Mouse (Mus musculus): ENCODE measurements around the gene Syde2. TPM values are rescaled to one million over a fixed set of nuclear protein-coding genes. Genes with fewer than 3 reads are reported as not detected.

The Syde2 gene
- total and polyA plus RNA-seq, 3 experiments: 7.5 to 15.8 (median 13.8) TPM

GRCm38 (mm10) chr3:146041382-146041781 is 53.7 kb downstream of the Syde2 start:
- intact Hi-C loops (cut with DNase I): no loop called here
- no peak overlapping the region for H3K9ac ChIP-seq (ENCODE audit: low read depth, low read length)
- H3K4me3 ChIP-seq: no peak overlapping the region
- WGBS: 73% methylated on average over 11 of the region's 11 CpGs
- no peaks in the 10 kb centered on the region for H3K79me2 ChIP-seq (replicated peaks; ENCODE audit: control insufficient read depth, insufficient read depth, low read length)
- peak in 1 of 2 experiments; percentile 43 for DNase-seq
- no peaks in the 10 kb centered on the region for H3K27me3 ChIP-seq (ENCODE audit: control insufficient read depth, insufficient read depth, low read length)
- H3K4me1 ChIP-seq (ENCODE audit: control insufficient read depth, insufficient read depth, low read length): no peaks in the 10 kb centered on the region
- no peaks in the 10 kb centered on the region for H3K36me3 ChIP-seq (ENCODE audit: control insufficient read depth, insufficient read depth, low read length)
- peak overlapping the region; percentile 47; the same call in 1 of the 2 replicates for H3K27ac ChIP-seq
- TF ChIP-seq EP300 (IDR thresholded peaks at IDR 0.05; ENCODE audit: insufficient read depth, low read depth, low read length): no peak
- peak; percentile 50 for TF ChIP-seq CTCF (IDR thresholded peaks at IDR 0.05)

GRCm38 (mm10) chr3:146044977-146045376 is 57.3 kb downstream of the Syde2 start:
- Histone ChIP-seq H3K4me1 (ENCODE audit: control insufficient read depth, insufficient read depth, low read length) (no peaks in the 10 kb centered on the region), H3K79me2 (replicated peaks; ENCODE audit: control insufficient read depth, insufficient read depth, low read length) (no peaks in the 10 kb centered on the region), H3K9ac (ENCODE audit: low read depth, low read length) (no peak overlapping the region), H3K36me3 (ENCODE audit: control insufficient read depth, insufficient read depth, low read length) (no peaks in the 10 kb centered on the region), H3K27me3 (ENCODE audit: control insufficient read depth, insufficient read depth, low read length) (no peaks in the 10 kb centered on the region), H3K4me3 (no peak overlapping the region), H3K27ac (no peak overlapping the region)
- TF ChIP-seq EP300 (IDR thresholded peaks at IDR 0.05; ENCODE audit: insufficient read depth, low read depth, low read length) (no peak), CTCF (IDR thresholded peaks at IDR 0.05) (no peak), POLR2A (IDR thresholded peaks at IDR 0.05; ENCODE audit: insufficient read depth, low read depth, low read length) (no peak)
- intact Hi-C loops (cut with DNase I): no loop called here
- no peak for DNase-seq
- WGBS: 35% methylated on average over 11 of the region's 11 CpGs

GRCm38 (mm10) chr3:146046076-146046475 is 58.4 kb downstream of the Syde2 start:
- Histone ChIP-seq H3K27ac (no peak overlapping the region), H3K36me3 (ENCODE audit: control insufficient read depth, insufficient read depth, low read length) (no peaks in the 10 kb centered on the region), H3K9ac (ENCODE audit: low read depth, low read length) (no peak overlapping the region), H3K4me1 (ENCODE audit: control insufficient read depth, insufficient read depth, low read length) (no peaks in the 10 kb centered on the region), H3K4me3 (no peak overlapping the region), H3K27me3 (ENCODE audit: control insufficient read depth, insufficient read depth, low read length) (no peaks in the 10 kb centered on the region), H3K79me2 (replicated peaks; ENCODE audit: control insufficient read depth, insufficient read depth, low read length) (no peaks in the 10 kb centered on the region)
- no peak for TF ChIP-seq EP300 (IDR thresholded peaks at IDR 0.05; ENCODE audit: insufficient read depth, low read depth, low read length)
- no peak for TF ChIP-seq POLR2A (IDR thresholded peaks at IDR 0.05; ENCODE audit: insufficient read depth, low read depth, low read length)
- TF ChIP-seq CTCF (IDR thresholded peaks at IDR 0.05): no peak
- intact Hi-C loops (cut with DNase I): no loop called here
- no peak for DNase-seq
- WGBS: 80% methylated on average over 11 of the region's 11 CpGs

- Histone ChIP-seq H3K27me3 (ENCODE audit: control insufficient read depth, insufficient read depth, low read length) (no peaks in the 10 kb centered on the region), H3K4me3 (no peak overlapping the region), H3K27ac (no peak overlapping the region), H3K4me1 (ENCODE audit: control insufficient read depth, insufficient read depth, low read length) (no peaks in the 10 kb centered on the region), H3K9ac (ENCODE audit: low read depth, low read length) (no peak overlapping the region), H3K36me3 (ENCODE audit: control insufficient read depth, insufficient read depth, low read length) (no peaks in the 10 kb centered on the region), H3K79me2 (replicated peaks; ENCODE audit: control insufficient read depth, insufficient read depth, low read length) (no peaks in the 10 kb centered on the region)
- intact Hi-C loops (cut with DNase I): no loop called here
- 24% methylated on average over 15 of the region's 15 CpGs for WGBS
- peak; percentile 38 for DNase-seq
- TF ChIP-seq EP300 (IDR thresholded peaks at IDR 0.05; ENCODE audit: insufficient read depth, low read depth, low read length) (no peak), CTCF (IDR thresholded peaks at IDR 0.05) (no peak), POLR2A (IDR thresholded peaks at IDR 0.05; ENCODE audit: insufficient read depth, low read depth, low read length) (no peak)
Measured at GRCm38 (mm10) chr3:146047704-146048207, 60.1 kb downstream of the Syde2 start.

- Histone ChIP-seq H3K9ac (ENCODE audit: low read depth, low read length) (no peak overlapping the region), H3K4me1 (ENCODE audit: control insufficient read depth, insufficient read depth, low read length) (no peaks in the 10 kb centered on the region), H3K79me2 (replicated peaks; ENCODE audit: control insufficient read depth, insufficient read depth, low read length) (no peaks in the 10 kb centered on the region), H3K27ac (no peak overlapping the region), H3K36me3 (ENCODE audit: control insufficient read depth, insufficient read depth, low read length) (no peaks in the 10 kb centered on the region), H3K27me3 (ENCODE audit: control insufficient read depth, insufficient read depth, low read length) (no peaks in the 10 kb centered on the region), H3K4me3 (no peak overlapping the region)
- TF ChIP-seq EP300 (IDR thresholded peaks at IDR 0.05; ENCODE audit: insufficient read depth, low read depth, low read length): no peak
- 72% methylated on average over 5 of the region's 5 CpGs for WGBS
- intact Hi-C loops (cut with DNase I): no loop called here
- no peak for DNase-seq
Measured at GRCm38 (mm10) chr3:146049951-146050350, 62.3 kb downstream of the Syde2 start.

- intact Hi-C loops (cut with DNase I): no loop called here
- DNase-seq: peak in 1 of 2 experiments; percentile 19
- no peaks in the 10 kb centered on the region for H3K27me3 ChIP-seq (ENCODE audit: control insufficient read depth, insufficient read depth, low read length)
- H3K27ac ChIP-seq: no peak overlapping the region
- no peaks in the 10 kb centered on the region for H3K36me3 ChIP-seq (ENCODE audit: control insufficient read depth, insufficient read depth, low read length)
- 33% methylated on average over 11 of the region's 11 CpGs for WGBS
- TF ChIP-seq CTCF (IDR thresholded peaks at IDR 0.05): no peak
- TF ChIP-seq POLR2A (IDR thresholded peaks at IDR 0.05; ENCODE audit: insufficient read depth, low read depth, low read length): no peak
- TF ChIP-seq EP300 (IDR thresholded peaks at IDR 0.05; ENCODE audit: insufficient read depth, low read depth, low read length): no peak
- no peak overlapping the region for H3K4me3 ChIP-seq
- H3K9ac ChIP-seq (ENCODE audit: low read depth, low read length): no peak overlapping the region
- no peaks in the 10 kb centered on the region for H3K79me2 ChIP-seq (replicated peaks; ENCODE audit: control insufficient read depth, insufficient read depth, low read length)
- H3K4me1 ChIP-seq (ENCODE audit: control insufficient read depth, insufficient read depth, low read length): no peaks in the 10 kb centered on the region
Measured at GRCm38 (mm10) chr3:146051277-146052007, 63.8 kb downstream of the Syde2 start.
